Mouse (Mus musculus) lung, embryonic 15.5 days (tissue): ENCODE results near the gene Hnrnpa2b1. TPM values are rescaled to one million over a fixed set of nuclear protein-coding genes. Genes with fewer than 3 reads are reported as not detected.

Experiments used
- ATAC-seq: fragments of 200-750 bp; cut with Nextera tagmentation; 2 replicates; pipeline ENCODE4 v1.8.0; 2017; ENCODE audit warnings: moderate number of reproducible peaks, borderline replicate concordance; ENCODE audit not compliant: low FRiP score, low TSS enrichment; ENCODE audit errors: extremely low read depth
- H3K27ac ChIP-seq: fragments of 300-500 bp; sonication (generic); 2 replicates; pipeline ENCODE4 v1.5.1; 2015; ENCODE audit warnings: moderate library complexity, mild to moderate bottlenecking, inconsistent platforms
- H3K27me3 ChIP-seq: fragments of 300-500 bp; sonication (generic); 2 replicates; pipeline ENCODE4 v1.6.1; 2015; ENCODE audit warnings: inconsistent platforms
- H3K36me3 ChIP-seq: fragments of 300-500 bp; sonication (generic); 2 replicates; pipeline ENCODE4 v1.6.1; 2015; ENCODE audit warnings: inconsistent platforms
- H3K4me1 ChIP-seq: fragments of 300-500 bp; sonication (generic); 2 replicates; pipeline ENCODE4 v1.6.1; 2015; ENCODE audit warnings: inconsistent platforms
- H3K4me2 ChIP-seq: fragments of 300-500 bp; sonication (generic); 2 replicates; pipeline ENCODE4 v1.6.1; 2015; ENCODE audit warnings: inconsistent platforms, mild to moderate bottlenecking, moderate library complexity
- H3K4me3 ChIP-seq: fragments of 300-500 bp; sonication (generic); 2 replicates; pipeline ENCODE4 v1.5.1; 2015; ENCODE audit warnings: mild to moderate bottlenecking, inconsistent platforms
- H3K9ac ChIP-seq: fragments of 300-500 bp; sonication (generic); 2 replicates; pipeline ENCODE4 v1.6.1; 2015; ENCODE audit warnings: inconsistent platforms
- H3K9me3 ChIP-seq: fragments of 300-500 bp; sonication (generic); 2 replicates; pipeline ENCODE4 v1.6.1; 2016; ENCODE audit warnings: inconsistent platforms
- WGBS: fragments of 180-500 bp; shearing (Covaris S2); methylation state at CpG from one replicate; pipeline ENCODE4 v1.1.7; 2015; 5-methylcytosine and 5-hydroxymethylcytosine counted together
- polyA plus RNA-seq: library from polyadenylated mRNA; unstranded; fragments of >200 nt; fragmentation: Nextera tagmentation; extraction: Ambion mirVana; gene quantifications from 2 replicates; pipeline ENCODE4 v1.2.1, GENCODE M21; 2015

The Hnrnpa2b1 gene
- polyA plus RNA-seq, 1 experiment from 2014 or later = 2,008 TPM

DNA sequence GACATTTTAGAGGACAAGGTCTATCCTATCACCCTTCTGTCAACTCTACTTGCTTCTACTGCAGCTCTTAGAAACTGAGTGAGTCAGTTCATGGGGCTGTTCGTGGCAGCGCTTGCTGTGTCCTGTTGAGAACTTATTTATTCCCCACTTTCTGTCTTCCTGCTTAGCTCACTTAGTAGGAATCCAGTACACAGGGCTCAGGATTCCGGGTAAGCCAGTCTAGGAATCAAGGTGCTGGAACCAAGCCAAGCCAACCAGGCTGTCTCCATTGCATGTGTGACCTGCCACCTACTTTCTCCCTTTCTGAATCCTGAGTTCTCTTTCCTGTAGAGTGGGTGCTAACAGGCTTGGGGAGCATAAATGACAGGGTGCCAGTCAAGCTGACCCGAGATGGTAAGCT lies 32.0 kb downstream of the Hnrnpa2b1 start:
- no peak overlapping the region for H3K9ac ChIP-seq
- ATAC-seq = no peak
- no peak overlapping the region for H3K4me2 ChIP-seq
- peaks cover 8% of the 10 kb centered on the region for H3K4me1 ChIP-seq
- no peak overlapping the region for H3K27ac ChIP-seq
- H3K36me3 ChIP-seq = no peaks in the 10 kb centered on the region
- no peaks in the 10 kb centered on the region for H3K9me3 ChIP-seq
- H3K27me3 ChIP-seq = peaks cover 33% of the 10 kb centered on the region
- no peak overlapping the region for H3K4me3 ChIP-seq
- WGBS = 41% methylated on average over 4 of the region's 4 CpGs

DNA sequence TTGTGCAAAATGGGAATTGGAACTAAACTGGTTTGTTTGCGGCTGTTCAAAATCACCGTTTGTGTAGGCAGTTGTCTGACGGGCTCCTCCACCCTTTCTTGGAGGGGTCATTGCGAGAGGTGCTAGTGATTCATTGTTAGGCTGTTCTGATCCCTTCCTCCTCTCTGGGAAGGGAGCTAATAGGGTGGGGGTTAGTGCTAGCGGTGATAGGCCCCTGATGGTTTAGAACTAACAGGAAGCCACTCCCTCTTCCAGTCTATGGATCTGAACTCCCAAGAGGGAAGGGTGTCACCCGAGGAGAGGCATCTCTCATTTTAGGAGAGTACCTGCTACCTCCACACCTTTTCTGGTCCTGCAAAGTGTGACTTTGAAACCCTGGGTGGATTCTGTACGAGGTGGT lies 35.4 kb downstream of the Hnrnpa2b1 start:
- no peak overlapping the region for H3K4me3 ChIP-seq

DNA sequence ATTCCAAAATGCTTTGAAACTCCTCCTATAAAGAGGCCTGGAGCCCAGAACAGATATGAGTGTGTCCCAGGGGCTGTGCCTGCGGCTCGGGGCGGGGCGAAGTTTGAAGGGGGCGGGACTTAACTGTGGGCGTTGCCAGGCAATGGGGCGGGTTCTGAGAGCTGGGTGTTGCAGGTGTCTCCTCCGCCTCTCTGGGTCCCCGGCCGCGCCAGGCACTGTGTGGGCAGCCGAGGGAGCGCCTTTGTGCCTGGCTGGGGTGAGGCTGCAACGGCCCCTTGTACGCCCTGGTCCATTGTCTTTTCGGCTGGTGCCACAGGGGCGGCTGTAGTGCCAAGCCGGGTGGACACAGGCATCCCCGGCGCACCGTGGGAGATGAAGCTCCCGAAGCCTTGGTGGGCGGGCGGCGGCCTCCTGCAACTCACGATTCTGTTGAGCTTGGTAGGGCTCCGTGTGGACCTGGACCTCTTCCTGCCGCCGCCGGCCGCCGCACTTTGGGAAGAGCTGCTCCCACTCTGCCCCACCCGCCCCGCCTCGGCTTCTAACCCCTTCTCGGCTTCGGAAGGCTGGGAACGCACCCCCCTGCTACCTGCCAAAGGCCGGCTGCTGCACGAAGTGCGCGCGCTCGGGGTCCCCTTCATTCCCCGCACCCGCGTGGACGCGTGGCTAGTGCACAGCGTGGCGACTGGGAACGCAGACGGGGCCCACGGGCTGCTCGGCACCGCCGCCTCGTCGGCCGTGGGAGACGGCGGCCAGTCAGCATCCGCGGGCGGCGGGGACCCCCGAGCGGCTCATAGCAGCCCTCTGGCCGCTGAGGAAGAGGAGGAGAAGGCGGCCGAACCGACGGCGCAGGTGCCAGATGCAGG lies 36.9 kb downstream of the Hnrnpa2b1 start, which contains the start of gene Nfe2l3:
Gene Nfe2l3, plus strand, starts transcription at position 136 of the 863 bp plus-strand sequence.
- H3K9ac ChIP-seq = peak within 1 kb of the TSS; percentile 37
- WGBS = 1% methylated on average over 74 of the region's 74 CpGs
- peaks cover 50% of the 10 kb centered on the region for H3K27me3 ChIP-seq
- no peak within 1 kb of the TSS for H3K27ac ChIP-seq
- peaks cover 9% of the 10 kb centered on the region for H3K4me1 ChIP-seq
- H3K4me3 ChIP-seq = peak within 1 kb of the TSS; percentile 49
- H3K36me3 ChIP-seq = no peaks in the 10 kb centered on the region
- H3K9me3 ChIP-seq = no peaks in the 10 kb centered on the region
- H3K4me2 ChIP-seq = peak within 1 kb of the TSS; percentile 94
- ATAC-seq = peak; percentile 82

More for the DNA sequence above, 35.4 kb downstream of the Hnrnpa2b1 start:
- Histone ChIP-seq H3K4me1 (peaks cover 9% of the 10 kb centered on the region), H3K27ac (no peak overlapping the region), H3K27me3 (peaks cover 50% of the 10 kb centered on the region), H3K36me3 (no peaks in the 10 kb centered on the region), H3K9me3 (no peaks in the 10 kb centered on the region), H3K4me2 (no peak overlapping the region), H3K9ac (no peak overlapping the region)
- WGBS = 24% methylated on average over 7 of the region's 7 CpGs
- ATAC-seq = no peak

DNA sequence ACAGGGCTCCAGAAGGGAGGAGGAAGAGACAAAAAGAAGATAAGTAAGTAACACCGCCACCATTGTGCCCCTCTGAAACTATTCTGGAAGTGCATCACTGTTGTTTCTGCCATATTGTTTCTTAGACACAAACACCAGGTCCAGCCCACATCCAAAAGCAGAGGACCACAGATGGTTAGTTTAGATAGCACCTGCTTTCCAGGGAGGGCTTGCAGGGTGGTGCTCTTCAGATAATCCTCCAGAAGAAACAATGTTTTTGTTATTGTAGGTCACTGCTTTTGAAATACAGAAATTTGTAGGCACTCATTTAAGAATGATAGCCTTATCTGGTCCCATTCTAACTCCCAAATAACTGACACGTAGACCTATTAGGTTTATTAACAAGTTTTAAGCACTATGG lies 45.2 kb downstream of the Hnrnpa2b1 start:
- 83% methylated on average over 2 of the region's 2 CpGs for WGBS
- H3K27me3 ChIP-seq = no peaks in the 10 kb centered on the region
- H3K4me1 ChIP-seq = no peaks in the 10 kb centered on the region
- no peaks in the 10 kb centered on the region for H3K9me3 ChIP-seq
- no peaks in the 10 kb centered on the region for H3K36me3 ChIP-seq
- H3K4me3 ChIP-seq = no peak overlapping the region
- no peak overlapping the region for H3K9ac ChIP-seq
- ATAC-seq = no peak
- no peak overlapping the region for H3K4me2 ChIP-seq
- H3K27ac ChIP-seq = no peak overlapping the region

DNA sequence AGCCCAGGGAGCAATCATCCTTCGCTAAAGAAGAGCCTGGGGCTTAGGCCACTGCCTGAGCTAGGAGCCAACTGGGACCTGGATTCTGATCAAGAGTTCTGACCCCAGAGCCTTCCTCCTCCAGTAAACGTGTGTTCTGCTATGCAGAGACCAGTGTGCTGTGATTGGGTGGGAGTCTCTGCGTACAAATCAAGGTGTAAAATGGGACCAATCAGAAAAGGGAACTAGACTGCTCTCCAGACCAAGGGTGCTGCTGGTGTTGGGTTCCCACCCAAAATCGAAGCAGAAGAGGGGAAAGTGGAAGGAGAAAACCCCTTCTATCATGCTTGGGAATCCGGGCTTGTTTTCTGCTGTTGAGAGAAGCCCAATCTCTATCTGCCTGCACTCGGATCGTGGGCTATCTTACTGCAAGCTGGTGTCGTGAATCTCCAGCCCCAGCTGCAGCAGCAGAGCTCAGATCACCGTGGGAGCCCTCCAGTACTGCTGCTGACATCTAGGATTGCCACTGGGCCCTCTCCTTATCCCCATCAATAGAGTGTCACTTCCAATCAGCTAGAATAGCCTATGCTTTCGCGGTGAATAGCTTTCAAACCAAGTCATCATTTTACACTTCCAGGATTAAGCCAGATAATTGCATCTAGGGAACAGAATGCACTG lies 46.1 kb downstream of the Hnrnpa2b1 start:
- H3K9ac ChIP-seq = no peak overlapping the region
- H3K4me3 ChIP-seq = no peak overlapping the region
- H3K27ac ChIP-seq = no peak overlapping the region
- no peaks in the 10 kb centered on the region for H3K36me3 ChIP-seq
- H3K4me1 ChIP-seq = no peaks in the 10 kb centered on the region
- H3K9me3 ChIP-seq = no peaks in the 10 kb centered on the region
- WGBS = 44% methylated on average over 11 of the region's 11 CpGs
- H3K4me2 ChIP-seq = no peak overlapping the region
- ATAC-seq = no peak
- no peaks in the 10 kb centered on the region for H3K27me3 ChIP-seq

DNA sequence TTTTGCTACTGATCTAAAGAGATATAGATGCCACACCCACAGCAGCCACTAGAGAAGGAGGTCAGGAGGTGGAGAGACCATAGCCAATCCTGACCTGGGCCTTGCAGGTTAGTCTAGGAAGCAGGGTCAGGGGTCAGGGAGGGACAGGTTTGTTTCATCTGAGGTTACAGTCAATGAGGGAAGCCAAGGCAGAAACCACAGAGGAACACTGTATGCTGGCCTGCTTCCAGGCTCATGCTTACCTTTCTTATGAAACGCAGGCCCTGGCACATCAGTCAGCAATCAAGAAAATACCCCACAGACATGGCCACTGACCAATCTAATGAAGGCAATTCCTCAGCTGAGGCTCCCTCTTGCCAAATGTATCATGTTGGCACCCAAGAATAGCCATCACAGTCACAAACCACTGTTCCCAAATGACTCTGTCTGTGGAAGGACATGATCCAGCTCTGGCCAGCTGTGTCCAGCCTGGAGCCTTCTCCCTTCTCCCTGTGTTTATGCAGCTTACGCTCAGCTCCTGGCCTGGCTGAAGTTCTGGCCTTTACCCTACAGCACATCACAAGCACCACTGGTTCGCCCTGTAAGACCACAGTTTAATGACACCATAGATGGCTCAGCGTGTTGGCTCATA lies 52.3 kb downstream of the Hnrnpa2b1 start:
- WGBS = 84% methylated on average over 4 of the region's 4 CpGs
- Histone ChIP-seq H3K4me3 (no peak overlapping the region), H3K9me3 (no peaks in the 10 kb centered on the region), H3K27me3 (no peaks in the 10 kb centered on the region), H3K4me2 (no peak overlapping the region), H3K36me3 (no peaks in the 10 kb centered on the region), H3K4me1 (no peaks in the 10 kb centered on the region), H3K27ac (no peak overlapping the region), H3K9ac (no peak overlapping the region)
- no peak for ATAC-seq

DNA sequence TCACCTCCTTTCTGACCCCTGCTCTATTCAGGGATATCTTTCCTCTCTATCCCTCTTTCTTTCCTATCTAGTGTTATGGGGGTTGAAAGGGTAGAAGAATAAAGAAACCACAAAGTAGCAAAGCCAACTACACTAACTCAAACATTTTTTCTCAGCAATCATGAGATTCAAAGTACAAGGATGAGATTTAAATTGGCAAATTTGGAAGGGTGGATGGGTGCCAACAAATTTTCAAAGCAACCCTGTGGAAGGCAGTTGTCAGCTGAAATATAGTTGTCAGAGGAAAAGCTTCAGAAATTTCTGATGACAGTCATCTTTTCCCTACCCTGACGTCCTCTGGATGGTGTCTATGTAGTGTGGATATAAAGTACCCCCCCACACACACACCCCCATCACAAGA lies 53.3 kb downstream of the Hnrnpa2b1 start:
- H3K27me3 ChIP-seq = no peaks in the 10 kb centered on the region
- 44% methylated on average over 1 of the region's 1 CpGs for WGBS
- no peak for ATAC-seq
- no peaks in the 10 kb centered on the region for H3K9me3 ChIP-seq
- no peak overlapping the region for H3K27ac ChIP-seq
- H3K36me3 ChIP-seq = no peaks in the 10 kb centered on the region
- H3K9ac ChIP-seq = no peak overlapping the region
- H3K4me3 ChIP-seq = no peak overlapping the region
- H3K4me2 ChIP-seq = no peak overlapping the region
- H3K4me1 ChIP-seq = no peaks in the 10 kb centered on the region

Other genes starting within 250 kb of the Hnrnpa2b1 start
- gene Nfe2l3, start 37.2 kb downstream of the Hnrnpa2b1 start, polyA plus RNA-seq = 2.4 and 3.4 TPM in 2 replicates
- 501 and 507 TPM in 2 replicates for gene Cbx3, start 466 bp upstream of the Hnrnpa2b1 start, polyA plus RNA-seq
- gene Snx10, start 54.0 kb upstream of the Hnrnpa2b1 start, polyA plus RNA-seq = 13.4 TPM in 2 replicates